Mouse (Mus musculus) cerebellum, adult 2 months (tissue): ENCODE data around the gene Zdhhc4.

Source experiments
- CTCF ChIP-seq: fragments of 200-500 bp; IDR thresholded peaks from 2 replicates; pipeline ENCODE4 v1.5.1; 2011; ENCODE audit warnings: low read depth, mild to moderate bottlenecking, control low read depth, low read length, moderate library complexity, borderline replicate concordance; ENCODE audit not compliant: insufficient read depth
- POLR2A ChIP-seq: fragments of 200-500 bp; IDR thresholded peaks from 2 replicates; pipeline ENCODE4 v1.6.1; 2011; ENCODE audit warnings: low read length, control low read depth, borderline replicate concordance; ENCODE audit not compliant: insufficient read depth

DNA sequence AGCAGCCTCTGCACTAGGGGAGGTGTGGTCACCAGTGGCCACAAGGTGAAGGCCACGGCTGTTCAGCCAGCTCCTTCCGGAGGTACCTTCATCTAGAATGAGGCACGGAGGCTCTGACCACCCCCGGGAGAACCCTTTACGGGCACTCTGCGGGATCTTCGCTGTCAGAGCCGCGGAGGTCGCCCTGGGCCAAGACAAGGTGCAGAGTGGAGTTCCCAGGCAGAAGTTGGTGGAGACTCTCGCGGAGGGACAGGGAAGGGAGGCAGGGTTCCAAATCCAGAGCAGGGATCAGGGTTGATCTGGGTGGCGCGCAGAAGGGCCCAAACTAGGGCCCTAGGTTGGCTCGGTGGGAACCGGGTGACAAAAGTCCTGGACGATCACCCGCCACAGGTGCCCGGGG is 36.2 kb downstream of the Zdhhc4 start:
- TF ChIP-seq POLR2A (no peak), CTCF (no peak)
